Mouse (Mus musculus) CD4-positive helper T cell, adult 2 months (primary cell): ENCODE data around the gene Myh6.
"Not testable (repeated sequence)": the region's sequence is repeated elsewhere in the genome, so short reads cannot be mapped to it uniquely, and the experiment has no call there.

Source experiments
- DNase-seq: peaks from one replicate; pipeline ENCODE4 v3.0.0-alpha.2; 2012; ENCODE audit warnings: low read depth, missing footprints, low spot score

Gene Myh6

GRCm38 (mm10) chr14:54966320-54966977, at the start of gene Myh6:
Gene Myh6 (minus strand): TSS chr14:54966927.
- no peak for DNase-seq

DNA sequence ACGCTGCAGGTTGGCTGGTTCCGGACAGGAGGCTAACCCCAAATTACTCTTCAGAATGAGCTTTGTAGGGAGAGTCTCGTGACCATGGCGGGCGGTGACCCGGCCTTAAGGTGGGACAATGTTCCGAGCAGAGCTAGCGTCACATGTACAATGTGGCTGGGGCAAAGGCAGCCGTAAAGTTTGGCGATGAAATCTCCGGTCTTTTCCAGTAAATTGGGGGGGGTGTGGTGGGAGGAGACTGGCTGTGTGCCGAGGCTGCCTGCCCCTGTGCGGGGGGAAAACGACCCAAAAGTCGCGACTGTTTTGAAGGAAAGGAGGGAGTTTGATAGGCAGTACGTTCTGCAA, 49.0 kb upstream of the Myh6 start:
- DNase-seq = no peak

GRCm38 (mm10) chr14:55014991-55015766, 48.5 kb upstream of the Myh6 start, which contains the start of gene Ngdn:
Gene Ngdn (plus strand): TSS chr14:55015454.
- peak; percentile 99 for DNase-seq

DNA sequence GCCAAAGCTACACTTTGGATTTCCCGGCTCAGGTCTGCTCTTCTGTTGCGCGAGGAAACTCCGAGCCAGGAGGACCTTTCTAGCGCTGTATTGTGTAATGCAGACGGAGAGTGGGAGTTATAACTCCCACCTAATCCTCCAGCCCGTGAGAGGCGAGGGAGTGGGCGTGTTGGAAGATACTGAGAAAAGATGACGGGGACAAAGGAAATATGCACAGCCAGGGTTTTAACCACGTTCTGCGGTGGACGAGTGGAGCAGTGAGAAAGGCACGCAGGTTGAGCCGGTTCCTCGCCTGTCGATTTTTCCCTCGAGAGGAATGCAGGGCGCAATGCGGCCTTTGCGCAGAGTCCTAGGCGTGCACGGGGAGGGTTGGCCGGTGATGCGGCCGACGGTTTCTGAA, 47.9 kb upstream of the Myh6 start:
- no peak for DNase-seq

DNA sequence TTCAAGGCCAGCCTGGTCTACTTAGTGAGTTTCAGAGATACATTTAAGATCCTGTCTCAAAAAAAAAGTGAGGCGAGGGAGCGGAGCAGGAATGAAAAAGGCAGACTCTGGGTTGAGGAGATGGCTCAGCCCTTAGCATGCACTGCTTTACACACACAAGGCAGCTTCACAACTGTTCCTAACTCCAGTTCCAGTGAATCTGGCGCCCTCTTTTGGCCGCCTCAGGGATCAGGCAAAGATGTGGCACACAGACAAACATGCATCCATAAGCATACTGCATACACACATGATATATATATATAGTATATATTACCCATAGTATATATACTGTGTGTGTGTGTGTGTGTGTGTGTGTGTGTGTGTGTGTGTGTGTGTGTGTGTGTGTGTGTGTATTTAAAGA, 44.4 kb upstream of the Myh6 start:
- peak; percentile 26 for DNase-seq

DNA sequence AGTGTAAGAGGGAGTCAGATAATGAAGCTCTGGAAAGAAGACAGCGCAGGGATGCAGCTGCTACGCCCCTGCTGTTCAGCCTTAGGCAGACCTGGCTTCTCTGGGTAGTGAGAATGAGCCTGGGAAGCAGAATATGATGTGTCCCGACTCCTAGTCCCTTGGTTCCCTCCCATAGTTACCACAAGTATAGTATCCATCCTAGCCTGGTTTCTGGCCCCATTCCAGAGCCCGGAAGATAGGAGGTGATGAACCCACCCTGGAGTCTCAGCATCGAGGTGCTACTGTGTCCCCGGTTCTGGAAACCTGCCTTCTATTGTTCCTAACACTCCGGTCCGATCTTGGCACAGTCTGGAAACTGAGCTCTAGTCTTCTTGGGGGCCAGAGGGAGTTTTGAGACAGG, 41.7 kb upstream of the Myh6 start:
- DNase-seq = no peak

DNA sequence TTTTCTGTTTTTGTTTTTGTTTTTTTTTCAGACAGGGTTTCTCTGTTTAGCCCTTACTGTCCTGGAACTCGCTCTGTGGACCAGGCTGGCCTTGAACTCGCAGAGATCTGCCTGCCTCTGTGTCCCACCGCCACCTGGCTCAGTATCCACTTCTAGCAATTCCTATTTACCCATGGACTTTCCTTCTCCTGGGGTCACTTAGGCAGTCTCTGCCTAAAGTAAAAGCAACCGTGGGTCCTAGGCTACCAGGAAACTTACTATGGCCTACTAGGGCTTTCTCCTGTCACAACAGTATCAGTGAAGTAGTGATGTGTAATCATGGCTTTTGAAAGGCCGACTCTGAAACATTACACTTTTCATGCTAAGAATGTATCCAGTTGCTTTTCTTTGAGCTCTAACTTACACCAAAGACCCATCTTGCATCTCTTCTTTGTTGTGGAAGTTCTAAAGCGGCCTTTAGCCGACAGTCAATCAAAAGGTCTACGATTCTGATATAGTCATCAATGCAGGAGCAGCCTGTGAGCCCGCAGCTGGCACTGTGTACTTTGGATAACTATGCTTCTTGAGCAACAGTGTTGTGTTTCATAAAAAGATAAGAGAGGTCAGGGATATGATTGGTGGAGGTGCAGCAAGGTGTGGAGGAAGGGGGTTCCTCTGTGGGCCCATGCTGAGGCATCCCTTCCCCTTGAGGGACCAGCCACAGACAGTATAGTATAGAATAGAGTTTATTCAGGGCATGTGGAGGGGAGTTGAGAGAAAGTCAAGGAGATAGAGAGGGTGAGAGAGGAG, 40.6 kb upstream of the Myh6 start:
- DNase-seq = no peak

GRCm38 (mm10) chr14:55006541-55006940, 39.8 kb upstream of the Myh6 start:
- no peak for DNase-seq

GRCm38 (mm10) chr14:55005967-55006366, 39.2 kb upstream of the Myh6 start:
- DNase-seq = no peak

- no peak for DNase-seq
Observed at GRCm38 (mm10) chr14:55005506-55005905, 38.8 kb upstream of the Myh6 start.

GRCm38 (mm10) chr14:55003878-55004855, 37.4 kb upstream of the Myh6 start:
- no peak for DNase-seq

DNA sequence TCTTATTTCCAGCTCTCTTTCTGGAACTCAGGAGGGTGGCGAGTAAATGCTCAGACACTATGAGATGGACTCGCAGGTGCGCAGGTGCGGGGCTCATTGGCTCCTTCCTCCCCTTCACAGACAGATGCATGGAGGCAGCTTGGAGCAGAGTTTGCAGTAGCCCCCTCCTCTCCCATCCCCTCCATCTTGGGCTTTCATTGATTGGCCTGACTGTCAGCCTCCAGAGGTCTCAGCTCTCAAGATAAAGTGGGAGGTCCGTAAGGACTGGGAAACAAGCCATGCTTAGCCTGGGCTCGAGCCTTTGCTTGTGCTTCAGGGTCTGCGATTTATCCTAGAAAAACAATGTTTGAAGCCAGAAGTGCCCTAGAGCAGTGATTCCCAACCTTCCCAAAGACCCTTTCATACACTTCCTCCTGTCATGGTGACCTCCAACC, 36.0 kb upstream of the Myh6 start:
- no peak for DNase-seq

DNA sequence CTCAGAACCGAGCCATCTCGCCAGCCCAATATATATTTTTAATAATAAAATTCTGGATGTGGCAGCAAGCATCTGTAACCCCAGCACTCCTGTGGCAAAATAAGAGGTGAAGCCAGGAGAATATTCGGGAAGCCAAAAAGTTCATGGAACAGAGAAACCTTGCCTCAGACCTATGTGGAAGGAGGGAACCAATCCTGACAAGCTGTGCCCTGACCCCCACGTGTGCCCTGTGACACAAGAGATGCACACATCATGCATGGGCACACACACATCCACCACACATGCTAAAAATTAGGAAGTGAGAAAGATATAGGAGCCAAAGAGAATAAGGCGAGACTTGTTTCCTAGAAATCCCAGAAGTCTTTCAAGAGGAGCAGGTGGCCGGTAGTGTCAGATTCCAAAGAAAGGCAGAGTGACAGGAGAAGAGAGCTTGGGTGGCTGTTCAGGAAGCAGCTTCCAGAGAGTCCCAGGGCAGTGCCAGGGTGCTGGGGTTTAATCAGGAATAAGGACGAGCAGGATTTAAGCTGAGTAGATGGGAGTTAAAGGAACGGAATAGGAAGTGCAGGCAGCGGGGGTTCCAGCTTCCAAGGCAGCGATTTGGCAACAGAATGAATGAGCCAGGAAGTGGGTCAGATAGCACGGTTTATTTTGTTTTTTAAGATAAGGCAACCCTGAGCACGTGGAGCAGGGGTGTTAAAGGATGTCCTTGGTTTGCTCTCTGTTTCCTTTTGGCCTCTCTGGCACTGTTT, 35.4 kb upstream of the Myh6 start:
- DNase-seq = no peak

DNA sequence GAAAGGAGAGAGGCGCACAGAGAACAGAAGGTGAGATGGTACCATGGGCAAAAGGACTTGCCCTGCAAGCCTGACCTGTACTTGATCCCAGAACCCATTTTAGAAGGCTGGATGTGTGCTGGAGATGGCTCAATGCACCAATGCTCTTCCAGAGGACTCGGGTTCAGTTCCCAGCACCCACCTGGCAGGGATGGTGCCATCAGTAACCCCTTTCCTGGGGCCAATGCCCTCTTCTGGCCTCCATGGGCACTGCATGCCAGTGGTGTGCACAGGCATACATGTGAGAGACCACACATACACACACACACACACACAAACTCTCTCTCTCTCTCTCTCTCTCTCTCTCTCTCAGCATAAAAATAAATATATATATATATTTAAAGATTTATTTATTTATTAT, 34.7 kb upstream of the Myh6 start:
- no peak for DNase-seq

DNA sequence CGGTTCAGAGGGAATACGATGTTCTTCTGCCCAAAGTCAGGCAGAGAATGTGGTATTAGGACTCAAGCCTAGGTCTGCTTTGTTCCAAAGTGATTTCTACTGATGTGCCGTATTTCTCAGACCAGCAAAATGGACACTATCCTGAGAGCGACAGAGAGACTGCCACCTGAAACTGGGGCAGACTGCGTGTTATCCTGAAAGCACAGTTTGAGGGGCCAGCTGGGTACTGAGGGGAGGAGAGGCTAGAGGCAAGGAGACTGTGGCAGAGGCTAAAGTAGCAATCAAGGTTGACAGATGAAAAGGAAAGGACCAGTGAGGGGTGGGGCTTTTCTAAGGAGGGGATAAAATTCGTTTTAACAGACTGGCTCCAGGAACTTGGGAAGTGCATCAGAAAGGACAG, 34.1 kb upstream of the Myh6 start:
- no peak for DNase-seq

- not testable (repeated sequence) for DNase-seq
Observed at GRCm38 (mm10) chr14:54999868-55000267, 33.1 kb upstream of the Myh6 start.

DNA sequence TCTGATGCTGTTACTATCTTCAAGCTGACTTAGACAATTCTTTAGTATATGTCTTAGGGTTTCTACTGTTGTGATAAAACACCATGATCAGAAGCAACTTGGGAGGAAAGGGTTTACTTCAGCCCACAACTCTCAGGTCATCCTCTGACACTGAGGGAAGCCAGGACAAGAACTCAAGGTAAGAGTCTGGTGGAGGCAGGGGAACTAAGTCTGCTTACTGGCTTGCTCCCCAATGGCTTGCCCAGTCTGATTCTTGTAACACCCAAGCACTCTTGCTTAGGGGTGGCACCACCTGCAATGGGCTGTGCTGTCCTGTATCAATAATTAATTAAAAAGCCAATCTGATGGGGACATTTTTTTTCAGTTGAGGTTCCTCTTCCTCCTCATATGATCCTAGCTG, 32.0 kb upstream of the Myh6 start:
- no peak for DNase-seq

GRCm38 (mm10) chr14:54997297-54997696, 30.6 kb upstream of the Myh6 start:
- no peak for DNase-seq

- DNase-seq = no peak
Observed at GRCm38 (mm10) chr14:54996793-54997192, 30.1 kb upstream of the Myh6 start.

DNA sequence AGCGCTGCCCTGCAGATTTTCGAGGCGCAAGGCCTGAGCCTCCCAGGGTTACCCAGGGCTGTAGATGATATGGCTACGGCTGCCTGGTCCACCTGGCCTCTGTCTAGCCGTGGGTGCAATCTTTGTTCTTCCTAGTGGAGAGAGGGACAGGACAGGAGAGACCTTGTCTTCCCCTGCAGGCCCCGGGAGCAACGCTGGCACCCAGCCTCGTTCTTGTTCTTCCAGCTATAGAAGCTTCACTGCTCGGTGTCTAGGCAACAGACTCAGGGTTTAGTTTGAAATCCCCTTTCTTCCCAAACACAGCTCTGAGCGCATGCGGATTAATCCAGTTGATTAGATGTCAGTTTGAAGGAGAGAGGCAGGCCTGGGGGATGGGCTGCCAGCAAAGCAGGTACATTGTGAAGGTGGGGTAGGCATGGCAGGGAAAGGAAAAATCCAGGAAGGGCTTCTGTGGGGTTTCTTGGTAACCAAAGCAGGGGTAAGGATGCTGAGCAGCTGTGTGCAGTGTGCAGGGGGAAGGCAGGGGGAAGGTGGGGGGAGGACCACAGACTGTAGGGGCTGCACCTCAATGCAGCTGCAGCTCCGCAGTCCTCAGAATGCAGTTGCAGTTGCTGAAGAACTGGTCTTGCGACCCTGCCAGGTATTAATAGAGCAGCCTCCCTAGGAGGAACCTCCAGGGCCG, 28.9 kb upstream of the Myh6 start:
- DNase-seq = no peak
